Mouse (Mus musculus) ES-CJ7 (cell line): ENCODE measurements at regions not wholly inside any gene's neighbourhood (a gene's known extent, or its start where the extent isn't known, plus 50 kb on each side); places are given as distances from the start of the nearest gene placed in this dataset.

Experiments used
- DNase-seq: peaks from one replicate; pipeline ENCODE4 v3.0.0; 2011; ENCODE audit warnings: low read depth, low spot score

DNA sequence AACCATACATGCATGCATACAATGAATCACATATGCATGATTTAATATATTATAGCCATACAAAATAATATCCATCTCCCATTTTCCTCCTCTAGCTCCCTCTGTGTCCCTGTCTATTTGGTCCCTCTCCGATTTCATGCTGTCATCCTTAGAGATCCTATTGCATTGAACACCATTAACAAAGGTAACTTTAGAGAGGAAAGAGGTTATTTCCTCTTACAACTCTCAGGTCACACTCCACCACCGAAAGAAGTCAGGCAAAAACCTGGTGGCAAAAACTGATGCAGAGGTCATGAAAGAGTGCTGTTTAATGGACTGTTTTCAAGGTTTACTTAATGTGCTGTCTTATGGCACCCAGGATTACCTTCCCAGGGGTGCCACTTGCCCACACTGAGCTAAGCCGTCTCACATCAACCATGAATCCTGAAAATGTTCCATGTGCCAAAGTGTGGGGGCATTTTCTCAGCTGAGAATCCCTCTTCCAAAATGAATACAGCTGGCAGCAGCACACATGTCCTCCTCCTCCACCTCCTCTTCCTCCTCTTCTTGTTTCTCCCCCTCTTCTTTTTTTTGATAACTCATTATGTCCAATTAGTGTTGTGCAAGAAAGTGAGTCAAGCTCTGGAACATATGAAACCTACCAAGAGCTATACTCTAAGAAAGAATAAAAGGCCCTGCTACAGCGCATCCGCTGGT is 212.4 kb downstream of the Efhb start:
- no peak for DNase-seq

DNA sequence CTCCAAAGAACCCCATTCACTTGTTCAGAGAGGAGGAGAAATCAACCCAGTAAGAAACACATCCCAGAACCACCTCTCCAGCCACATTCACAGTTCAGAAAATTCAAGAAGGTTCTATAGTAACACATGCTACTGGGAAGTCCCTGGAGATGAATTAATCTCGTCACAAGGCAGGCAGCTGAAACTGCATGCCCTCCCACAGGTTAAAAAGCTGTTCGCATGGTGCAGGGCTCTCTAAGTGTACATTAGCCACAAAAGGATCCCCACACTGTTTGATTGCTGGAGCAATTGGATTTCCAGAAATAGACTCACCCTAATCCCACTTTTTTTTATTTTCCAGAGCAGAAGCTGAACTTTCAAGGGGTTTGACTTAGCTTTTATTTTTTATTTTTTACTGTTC is 214.6 kb downstream of the Efhb start:
- DNase-seq: no peak

DNA sequence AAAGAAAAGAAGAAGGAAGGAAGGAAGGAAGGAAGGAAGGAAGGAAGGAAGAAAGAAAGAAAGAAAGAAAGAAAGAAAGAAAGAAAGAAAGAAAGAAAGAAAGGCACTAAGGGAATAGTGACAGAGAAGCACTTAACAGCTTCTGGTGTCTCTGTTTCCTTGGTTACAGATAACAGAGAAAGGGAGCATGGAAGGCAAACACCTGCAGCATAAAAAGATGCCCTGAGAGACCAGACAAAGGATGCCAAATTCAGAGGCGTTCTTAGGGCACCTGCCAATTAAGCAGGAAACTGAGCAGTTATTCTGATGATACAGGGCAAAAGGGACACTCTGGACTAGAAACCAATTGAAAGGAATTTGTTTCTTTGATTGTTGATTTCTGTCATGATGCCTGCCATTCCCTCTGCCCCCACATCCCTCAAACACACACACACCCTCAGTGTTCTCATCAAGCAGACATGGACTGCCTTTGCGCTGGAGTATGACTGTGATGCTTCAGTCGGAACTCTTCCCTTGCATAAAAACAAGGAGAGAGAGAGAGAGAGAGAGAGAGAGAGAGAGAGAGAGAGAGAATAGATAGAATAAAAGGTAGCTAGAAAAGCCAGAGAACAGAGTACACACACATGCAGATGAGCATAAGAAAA is 215.4 kb downstream of the Efhb start:
- DNase-seq: no peak

DNA sequence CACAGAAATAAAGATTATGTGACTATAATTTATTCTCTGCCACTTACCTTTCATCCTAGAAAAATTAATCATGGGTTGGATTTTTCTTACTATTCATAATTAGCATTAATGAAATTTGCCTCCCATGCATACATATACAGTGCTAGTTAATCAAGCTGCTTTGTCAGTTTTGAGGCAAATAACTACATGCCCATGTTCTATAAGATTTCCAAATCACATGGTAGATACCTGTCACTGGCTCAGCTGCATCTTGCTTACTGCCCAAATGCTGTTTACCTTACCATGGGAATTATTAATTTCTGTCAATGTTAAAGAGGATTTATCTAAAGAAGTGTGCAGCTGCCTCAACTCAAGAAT is 252.7 kb downstream of the Efhb start:
- DNase-seq: no peak

DNA sequence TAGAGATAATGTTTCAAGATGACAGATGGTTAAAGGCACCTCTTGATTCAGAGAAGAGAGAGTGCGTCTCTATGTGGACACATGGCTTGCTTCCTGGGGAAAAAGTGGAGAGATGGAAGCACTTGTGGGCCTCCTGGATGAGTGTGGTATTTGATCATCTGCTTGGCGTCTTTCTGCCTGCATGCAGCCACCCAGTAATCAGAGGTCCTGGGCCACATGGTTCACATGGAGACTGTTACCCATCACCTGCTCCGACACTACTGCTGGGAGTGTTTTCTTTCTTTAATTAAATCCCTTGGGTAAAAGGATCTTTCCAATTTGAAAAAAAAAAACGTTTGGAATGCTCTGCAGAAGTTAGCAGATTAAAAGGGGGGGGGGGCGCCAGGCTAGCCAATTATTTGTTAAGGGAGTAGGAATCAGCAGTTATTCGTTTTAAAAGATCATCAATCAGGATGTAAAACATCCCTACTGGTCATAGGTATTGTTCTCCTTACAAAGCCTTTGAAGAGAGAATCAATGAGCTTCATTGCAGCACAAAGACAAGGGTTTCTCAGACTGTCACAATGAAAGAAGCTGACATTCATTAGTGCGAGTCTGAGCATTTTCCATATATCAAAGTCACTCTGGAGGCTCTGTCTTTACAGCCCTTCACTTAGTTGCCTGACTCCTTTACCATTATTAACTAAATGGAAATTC is 253.3 kb downstream of the Efhb start:
- peak; percentile 11 for DNase-seq
